ENCODE assay signal across 8 mouse cellular contexts in the genomic region with DNA sequence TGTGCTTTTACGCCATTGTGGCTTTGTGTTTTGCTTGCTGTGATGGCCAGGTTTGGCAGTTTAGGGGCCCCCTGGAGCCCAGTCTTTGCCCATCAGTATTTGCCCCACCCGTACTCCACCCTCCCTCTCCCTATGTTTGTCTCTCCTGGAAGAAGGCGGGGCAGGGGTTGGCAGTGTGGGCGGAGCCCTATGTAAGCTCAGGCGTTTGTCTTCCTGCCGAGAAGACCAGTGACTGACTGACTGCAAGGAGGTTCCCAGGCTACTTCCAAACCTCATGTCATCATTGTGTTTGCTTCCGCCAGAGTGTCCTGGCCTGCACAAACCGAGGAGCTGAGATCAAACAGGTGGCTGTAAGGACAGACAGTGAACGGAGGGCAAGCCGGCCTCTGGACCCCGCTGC. TPM values are rescaled to one million over a fixed set of nuclear protein-coding genes. Genes with fewer than 3 reads are reported as not detected.
A peak's percentile ranks its signal among the peaks of the same experiment; 100 is the strongest.
DNase-seq lines count a peak whose midpoint lies in the region; ATAC-seq and TF ChIP-seq lines count a peak whose summit lies in the region.

No protein-coding gene starts in this region.

- no peak for TF ChIP-seq CTCF in hindbrain, postnatal 0 days (IDR thresholded peaks at IDR 0.05; ENCODE audit: low read depth)
- no peak for TF ChIP-seq CTCF in liver, postnatal 0 days (IDR thresholded peaks at IDR 0.05; ENCODE audit: low read depth)

- no peak overlapping the region for H3K4me3 ChIP-seq in forebrain, embryonic 14.5 days (ENCODE audit: low read depth, low read length)
- no peak overlapping the region for H3K4me3 ChIP-seq in hindbrain, postnatal 0 days (ENCODE audit: low read length)
- H3K4me3 ChIP-seq in liver, postnatal 0 days (ENCODE audit: low read depth, low read length), result peak overlapping the region; percentile 57

- H3K9me3 ChIP-seq in forebrain, embryonic 14.5 days (replicated peaks; ENCODE audit: control insufficient read depth, low read length), result no peaks in the 10 kb centered on the region
- no peaks in the 10 kb centered on the region for H3K9me3 ChIP-seq in hindbrain, postnatal 0 days (ENCODE audit: low read length)
- no peaks in the 10 kb centered on the region for H3K9me3 ChIP-seq in liver, postnatal 0 days (ENCODE audit: low read length)

- WGBS in forebrain, embryonic 14.5 days, result 33% methylated on average over 11 of the region's 11 CpGs
- 29% methylated on average over 11 of the region's 11 CpGs for WGBS in hindbrain, postnatal 0 days
- 32% methylated on average over 11 of the region's 11 CpGs for WGBS in liver, postnatal 0 days (ENCODE audit: insufficient replicate concordance)

- peaks cover 34% of the 10 kb centered on the region for H3K4me1 ChIP-seq in forebrain, embryonic 14.5 days (ENCODE audit: control insufficient read depth, insufficient read depth, low read length)
- peaks cover 14% of the 10 kb centered on the region; the same call in 1 of the 2 replicates for H3K4me1 ChIP-seq in hindbrain, postnatal 0 days (ENCODE audit: insufficient read depth, low read length)
- peaks cover 51% of the 10 kb centered on the region for H3K4me1 ChIP-seq in liver, postnatal 0 days (ENCODE audit: insufficient read depth)

- H3K9ac ChIP-seq in forebrain, embryonic 14.5 days (ENCODE audit: low read length), result peak overlapping the region; percentile 32
- no peak overlapping the region for H3K9ac ChIP-seq in hindbrain, postnatal 0 days (replicated peaks; ENCODE audit: low read length)
- H3K9ac ChIP-seq in liver, postnatal 0 days (replicated peaks), result peak overlapping the region; percentile 69

- H3K36me3 ChIP-seq in forebrain, embryonic 14.5 days (ENCODE audit: control insufficient read depth, insufficient read depth, low read length), result peaks cover 54% of the 10 kb centered on the region
- peaks cover 28% of the 10 kb centered on the region for H3K36me3 ChIP-seq in hindbrain, postnatal 0 days (ENCODE audit: insufficient read depth, low read length)
- H3K36me3 ChIP-seq in liver, postnatal 0 days (replicated peaks; ENCODE audit: insufficient read depth, low read length), result peaks cover 43% of the 10 kb centered on the region

- peak; percentile 59; the same call in 1 of the 2 replicates for ATAC-seq in forebrain, embryonic 14.5 days
- no peak for ATAC-seq in hindbrain, postnatal 0 days
- peak; percentile 90 for ATAC-seq in liver, postnatal 0 days

- peak; percentile 35 to 46 for DNase-seq in layer of hippocampus, postnatal 36 days
- no peak for DNase-seq in layer of hippocampus, adult 9-10 months (ENCODE audit: low spot score)
- DNase-seq in ZHBTc4 (ENCODE audit: low read depth, low spot score), result peak; percentile 74
- DNase-seq in forebrain, embryonic 14.5 days (ENCODE audit: low spot score), result no peak
- no peak for DNase-seq in hindbrain, postnatal 0 days (ENCODE audit: low spot score)
- DNase-seq in liver, postnatal 0 days, result peak; percentile 83
- DNase-seq in retina, postnatal 1 day, result peak; percentile 45
- no peak for DNase-seq in right cerebral cortex, postnatal 25 days

- no peaks in the 10 kb centered on the region for H3K27me3 ChIP-seq in forebrain, embryonic 14.5 days (replicated peaks; ENCODE audit: control insufficient read depth, insufficient read depth, low read length)
- no peaks in the 10 kb centered on the region for H3K27me3 ChIP-seq in hindbrain, postnatal 0 days (ENCODE audit: insufficient read depth, low read length)
- H3K27me3 ChIP-seq in liver, postnatal 0 days (ENCODE audit: insufficient read depth, low read length), result no peaks in the 10 kb centered on the region

- H3K27ac ChIP-seq in forebrain, embryonic 14.5 days (ENCODE audit: low read depth, low read length), result 0 out of 2 replicates have a peak overlapping the region, but pooled peaks have one; percentile 39
- peak overlapping the region; percentile 59 for H3K27ac ChIP-seq in hindbrain, postnatal 0 days
- peak overlapping the region; percentile 95 for H3K27ac ChIP-seq in liver, postnatal 0 days (ENCODE audit: low read depth)

- 0 out of 2 replicates have a peak, but pooled peaks have one; percentile 2 for TF ChIP-seq EP300 in liver, postnatal 0 days (IDR thresholded peaks at IDR 0.05; ENCODE audit: low read depth)

- peak overlapping the region; percentile 26 for H3K4me2 ChIP-seq in forebrain, embryonic 14.5 days (ENCODE audit: low read length)
- H3K4me2 ChIP-seq in hindbrain, postnatal 0 days (ENCODE audit: low read depth, low read length), result peak overlapping the region; percentile 2; the same call in 1 of the 2 replicates
- peak overlapping the region; percentile 71 for H3K4me2 ChIP-seq in liver, postnatal 0 days (ENCODE audit: low read depth, low read length)

RNA-seq across cellular contexts. Expression of gene Ip6k2, which starts 12.2 kb away (rescaled TPM):
- total RNA-seq in layer of hippocampus, postnatal 36 days (2021), result 100 to 1,000 TPM; 233 to 259 TPM
- 217 and 221 TPM in 2 replicates for polyA plus RNA-seq in forebrain, embryonic 14.5 days (2014; fragmentation: Nextera tagmentation; extraction: Ambion mirVana)
- 122 and 126 TPM in 2 replicates for total RNA-seq in hindbrain, postnatal 0 days (2014; rRNA removed)
- polyA plus RNA-seq in hindbrain, postnatal 0 days (2015; fragmentation: Nextera tagmentation; extraction: Ambion mirVana), result 187 and 189 TPM in 2 replicates
- polyA plus RNA-seq in liver, postnatal 0 days (2015; fragmentation: Nextera tagmentation; extraction: Ambion mirVana), result 12.4 and 18.6 TPM in 2 replicates

RNA-seq across cellular contexts. Expression of gene Nckipsd, which starts 12.4 kb away (rescaled TPM):
- 10 to 100 TPM; 70.3 TPM for total RNA-seq in layer of hippocampus, postnatal 36 days (2021)
- 13.6 and 19.2 TPM in 2 replicates for polyA plus RNA-seq in forebrain, embryonic 14.5 days (2014; fragmentation: Nextera tagmentation; extraction: Ambion mirVana)
- total RNA-seq in hindbrain, postnatal 0 days (2014; rRNA removed), result 33.6 and 72.6 TPM in 2 replicates
- 22.8 and 23.5 TPM in 2 replicates for polyA plus RNA-seq in hindbrain, postnatal 0 days (2015; fragmentation: Nextera tagmentation; extraction: Ambion mirVana)
- 4.5 TPM in 2 replicates for polyA plus RNA-seq in liver, postnatal 0 days (2015; fragmentation: Nextera tagmentation; extraction: Ambion mirVana)

RNA-seq across cellular contexts. Expression of gene Celsr3, which starts 30.4 kb away (rescaled TPM):
- total RNA-seq in layer of hippocampus, postnatal 36 days (2021), result 10 to 100 TPM; 60.6 to 73.4 TPM
- 10.7 and 17.6 TPM in 2 replicates for polyA plus RNA-seq in forebrain, embryonic 14.5 days (2014; fragmentation: Nextera tagmentation; extraction: Ambion mirVana)
- total RNA-seq in hindbrain, postnatal 0 days (2014; rRNA removed), result 49.2 and 86.4 TPM in 2 replicates
- 5.8 and 7.8 TPM in 2 replicates for polyA plus RNA-seq in hindbrain, postnatal 0 days (2015; fragmentation: Nextera tagmentation; extraction: Ambion mirVana)
- 0.09 and 0.23 TPM in 2 replicates for polyA plus RNA-seq in liver, postnatal 0 days (2015; fragmentation: Nextera tagmentation; extraction: Ambion mirVana)

RNA-seq across cellular contexts. Expression of gene Slc26a6, which starts 57.3 kb away (rescaled TPM):
- 10 to 100 TPM; 17.9 to 23.1 TPM for total RNA-seq in layer of hippocampus, postnatal 36 days (2021)
- 10.6 and 14.7 TPM in 2 replicates for polyA plus RNA-seq in forebrain, embryonic 14.5 days (2014; fragmentation: Nextera tagmentation; extraction: Ambion mirVana)
- 30.3 and 31.8 TPM in 2 replicates for total RNA-seq in hindbrain, postnatal 0 days (2014; rRNA removed)
- 20.0 and 21.3 TPM in 2 replicates for polyA plus RNA-seq in hindbrain, postnatal 0 days (2015; fragmentation: Nextera tagmentation; extraction: Ambion mirVana)
- 2.4 TPM in 2 replicates for polyA plus RNA-seq in liver, postnatal 0 days (2015; fragmentation: Nextera tagmentation; extraction: Ambion mirVana)

Comparison
In these comparisons a context has a peak if more than half of its experiments do, and no peak if none do; other contexts are left out.
1. DNase-seq: peak in layer of hippocampus, postnatal 36 days (2 of 2), ZHBTc4 (single experiment), liver, postnatal 0 days (single experiment) and retina, postnatal 1 day (single experiment); none in layer of hippocampus, adult 9-10 months (single experiment), forebrain, embryonic 14.5 days (single experiment), hindbrain, postnatal 0 days (single experiment) and right cerebral cortex, postnatal 25 days (single experiment).
2. H3K27ac ChIP-seq: peak in every context shown above with its lines; median percentile 95 in liver, postnatal 0 days; 59 in hindbrain, postnatal 0 days; 39 in forebrain, embryonic 14.5 days.
3. H3K4me2 ChIP-seq: peak in every context shown above with its lines; median percentile 71 in liver, postnatal 0 days; 26 in forebrain, embryonic 14.5 days; 2 in hindbrain, postnatal 0 days.